Mouse (Mus musculus): ENCODE data around the gene Kdm1b. TPM values are rescaled to one million over a fixed set of nuclear protein-coding genes. Genes with fewer than 3 reads are reported as not detected.

Gene Kdm1b
- total RNA-seq, 2 experiments from 2014 or later, result 8.8 to 9.1 TPM

GRCm38 (mm10) chr13:47063985-47064760 lies 20.9 kb downstream of the Kdm1b start:
- no peak for DNase-seq (ENCODE audit: extremely low spot score in 1 of 2, low spot score in 2 of 2)
- intact Hi-C loops (cut with DNase I), result no loop called here
- no peak overlapping the region for H3K27ac ChIP-seq
- no peak for TF ChIP-seq CTCF (IDR thresholded peaks at IDR 0.05)
- no peak overlapping the region for H3K4me3 ChIP-seq

GRCm38 (mm10) chr13:47066516-47066915 lies 23.2 kb downstream of the Kdm1b start:
- H3K4me3 ChIP-seq, result no peak overlapping the region
- no peak overlapping the region for H3K27ac ChIP-seq
- DNase-seq (ENCODE audit: extremely low spot score in 1 of 2, low spot score in 2 of 2), result no peak
- no peak for TF ChIP-seq CTCF (IDR thresholded peaks at IDR 0.05)
- intact Hi-C loops (cut with DNase I), result no loop called here

- intact Hi-C loops (cut with DNase I), result no loop called here
- no peak overlapping the region for H3K27ac ChIP-seq
- no peak overlapping the region for H3K4me3 ChIP-seq
- TF ChIP-seq CTCF (IDR thresholded peaks at IDR 0.05), result no peak
- DNase-seq (ENCODE audit: extremely low spot score in 1 of 2, low spot score in 2 of 2), result no peak
Measured at GRCm38 (mm10) chr13:47067001-47067400, 23.7 kb downstream of the Kdm1b start.

GRCm38 (mm10) chr13:47070329-47071080 lies 27.2 kb downstream of the Kdm1b start:
- intact Hi-C loops (cut with DNase I), result no loop called here
- no peak for TF ChIP-seq CTCF (IDR thresholded peaks at IDR 0.05)

GRCm38 (mm10) chr13:47071871-47072270 lies 28.6 kb downstream of the Kdm1b start:
- Histone ChIP-seq H3K27ac (no peak overlapping the region), H3K4me3 (no peak overlapping the region)
- no peak for TF ChIP-seq CTCF (IDR thresholded peaks at IDR 0.05)
- intact Hi-C loops (cut with DNase I), result no loop called here
- no peak for DNase-seq (ENCODE audit: extremely low spot score in 1 of 2, low spot score in 2 of 2)

More at GRCm38 (mm10) chr13:47070329-47071080, 27.2 kb downstream of the Kdm1b start:
- DNase-seq (ENCODE audit: extremely low spot score in 1 of 2, low spot score in 2 of 2), result no peak
- no peak overlapping the region for H3K27ac ChIP-seq
- H3K4me3 ChIP-seq, result no peak overlapping the region

- no peak overlapping the region for H3K27ac ChIP-seq
Measured at GRCm38 (mm10) chr13:47072484-47072883, 29.2 kb downstream of the Kdm1b start.

GRCm38 (mm10) chr13:47076156-47076555 lies 32.9 kb downstream of the Kdm1b start:
- H3K4me3 ChIP-seq, result no peak overlapping the region
- TF ChIP-seq CTCF (IDR thresholded peaks at IDR 0.05), result no peak
- H3K27ac ChIP-seq, result no peak overlapping the region
- intact Hi-C loops (cut with DNase I), result loop anchor here (5.0 kb wide), 1 partner anchor 211 kb away; no protein-coding TSS in a partner anchor
- DNase-seq (ENCODE audit: extremely low spot score in 1 of 2, low spot score in 2 of 2), result no peak

More at GRCm38 (mm10) chr13:47072484-47072883, 29.2 kb downstream of the Kdm1b start:
- DNase-seq (ENCODE audit: extremely low spot score in 1 of 2, low spot score in 2 of 2), result no peak
- TF ChIP-seq CTCF (IDR thresholded peaks at IDR 0.05), result no peak
- intact Hi-C loops (cut with DNase I), result no loop called here
- H3K4me3 ChIP-seq, result no peak overlapping the region

GRCm38 (mm10) chr13:47077367-47077766 lies 34.1 kb downstream of the Kdm1b start:
- Histone ChIP-seq H3K4me3 (no peak overlapping the region), H3K27ac (no peak overlapping the region)
- intact Hi-C loops (cut with DNase I), result loop anchor here (5.0 kb wide), 1 partner anchor 210 kb away; no protein-coding TSS in a partner anchor
- no peak for DNase-seq (ENCODE audit: extremely low spot score in 1 of 2, low spot score in 2 of 2)
- TF ChIP-seq CTCF (IDR thresholded peaks at IDR 0.05), result no peak

- no peak for DNase-seq (ENCODE audit: extremely low spot score in 1 of 2, low spot score in 2 of 2)
- intact Hi-C loops (cut with DNase I), result loop anchor here (5.0 kb wide), 1 partner anchor 209 kb away; no protein-coding TSS in a partner anchor
- no peak overlapping the region for H3K4me3 ChIP-seq
- H3K27ac ChIP-seq, result no peak overlapping the region
- peak; percentile 23 for TF ChIP-seq CTCF (IDR thresholded peaks at IDR 0.05)
Measured at GRCm38 (mm10) chr13:47078799-47079198, 35.5 kb downstream of the Kdm1b start.

GRCm38 (mm10) chr13:47080905-47081505 lies 37.7 kb downstream of the Kdm1b start:
- intact Hi-C loops (cut with DNase I), result no loop called here
- DNase-seq (ENCODE audit: extremely low spot score in 1 of 2, low spot score in 2 of 2), result no peak
- H3K4me3 ChIP-seq, result no peak overlapping the region
- no peak overlapping the region for H3K27ac ChIP-seq
- TF ChIP-seq CTCF (IDR thresholded peaks at IDR 0.05), result peak; percentile 53

GRCm38 (mm10) chr13:47088433-47088832 lies 45.1 kb downstream of the Kdm1b start:
- intact Hi-C loops (cut with DNase I), result no loop called here
- no peak overlapping the region for H3K4me3 ChIP-seq
- TF ChIP-seq CTCF (IDR thresholded peaks at IDR 0.05), result no peak
- no peak overlapping the region for H3K27ac ChIP-seq
- DNase-seq (ENCODE audit: extremely low spot score in 1 of 2, low spot score in 2 of 2), result no peak

- Histone ChIP-seq H3K4me3 (no peak overlapping the region), H3K27ac (no peak overlapping the region)
- no peak for TF ChIP-seq CTCF (IDR thresholded peaks at IDR 0.05)
- intact Hi-C loops (cut with DNase I), result no loop called here
- no peak for DNase-seq (ENCODE audit: extremely low spot score in 1 of 2, low spot score in 2 of 2)
Measured at GRCm38 (mm10) chr13:47089271-47089670, 46.0 kb downstream of the Kdm1b start.

Measured in left cerebral cortex, adult 2 months (tissue).